Mouse (Mus musculus): ENCODE results near the gene Rapgef1. TPM values are rescaled to one million over a fixed set of nuclear protein-coding genes. Genes with fewer than 3 reads are reported as not detected.

Gene Rapgef1
- polyA plus RNA-seq, 1 experiment from 2014 or later = 23.0 TPM

DNA sequence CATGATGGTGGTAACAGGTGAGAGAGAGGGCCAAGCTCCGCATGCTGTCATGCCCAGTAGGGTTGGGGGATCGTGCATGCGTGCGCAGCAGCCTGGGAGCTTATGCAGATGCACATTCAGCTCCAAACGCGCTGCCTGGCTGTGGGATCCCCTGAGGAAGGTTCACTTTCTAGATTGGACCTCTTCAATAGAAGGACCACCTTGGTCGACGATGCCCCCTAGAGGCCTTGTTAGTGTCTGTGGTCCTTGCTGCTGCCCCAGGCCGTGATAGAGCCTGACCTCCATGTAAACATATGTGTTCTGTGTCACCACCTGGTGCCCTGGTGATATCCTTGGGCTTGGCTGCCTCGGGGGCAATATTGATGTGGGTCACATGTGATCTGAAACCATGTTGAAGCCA lies 30.3 kb upstream of the Rapgef1 start:
- H3K36me3 ChIP-seq (ENCODE audit: control insufficient read depth, insufficient read depth, low read length) = no peaks in the 10 kb centered on the region
- no peaks in the 10 kb centered on the region for H3K27me3 ChIP-seq (ENCODE audit: control insufficient read depth, insufficient read depth, low read length)
- H3K9me3 ChIP-seq (ENCODE audit: control insufficient read depth, low read length) = no peaks in the 10 kb centered on the region
- peaks cover 4% of the 10 kb centered on the region; the same call in 1 of the 2 replicates for H3K4me1 ChIP-seq (replicated peaks; ENCODE audit: control insufficient read depth, insufficient read depth, low read length)
- no peak overlapping the region for H3K4me2 ChIP-seq (ENCODE audit: low read depth, low read length, severe bottlenecking)
- no peak overlapping the region for H3K4me3 ChIP-seq (ENCODE audit: low read depth, low read length)
- no peak for ATAC-seq (replicated peaks; ENCODE audit: low FRiP score)
- no peak overlapping the region for H3K27ac ChIP-seq (ENCODE audit: low read depth, low read length)
- WGBS = 28% methylated on average over 10 of the region's 10 CpGs
- H3K9ac ChIP-seq (ENCODE audit: low read length) = no peak overlapping the region
- peak; percentile 56 for DNase-seq (ENCODE audit: low spot score)

DNA sequence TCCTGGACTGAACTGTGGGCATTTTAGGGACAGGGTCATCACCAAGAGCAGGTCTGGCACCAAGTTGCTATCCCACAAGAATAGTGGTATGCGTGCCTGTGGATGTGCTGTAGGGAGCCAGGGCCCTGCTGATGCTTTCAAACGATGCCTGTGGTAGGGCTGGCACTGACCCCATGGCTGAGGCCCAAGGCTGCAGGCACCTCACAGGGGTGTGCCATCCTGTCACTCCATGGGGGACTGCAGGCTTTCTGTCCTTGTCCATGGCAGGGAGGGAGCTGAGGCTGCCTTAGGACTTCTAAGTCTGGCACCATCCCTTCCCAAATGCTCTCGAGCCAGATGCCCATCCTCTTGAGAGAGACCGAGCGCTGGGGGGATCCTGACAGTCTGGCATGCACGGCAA lies 27.9 kb upstream of the Rapgef1 start:
- H3K27me3 ChIP-seq (ENCODE audit: control insufficient read depth, insufficient read depth, low read length) = no peaks in the 10 kb centered on the region
- H3K4me2 ChIP-seq (ENCODE audit: low read depth, low read length, severe bottlenecking) = no peak overlapping the region
- H3K4me1 ChIP-seq (replicated peaks; ENCODE audit: control insufficient read depth, insufficient read depth, low read length) = no peaks in the 10 kb centered on the region
- H3K4me3 ChIP-seq (ENCODE audit: low read depth, low read length) = no peak overlapping the region
- no peak overlapping the region for H3K9ac ChIP-seq (ENCODE audit: low read length)
- 90% methylated on average over 6 of the region's 6 CpGs for WGBS
- H3K9me3 ChIP-seq (ENCODE audit: control insufficient read depth, low read length) = no peaks in the 10 kb centered on the region
- H3K36me3 ChIP-seq (ENCODE audit: control insufficient read depth, insufficient read depth, low read length) = no peaks in the 10 kb centered on the region
- DNase-seq (ENCODE audit: low spot score) (no peak), ATAC-seq (replicated peaks; ENCODE audit: low FRiP score) (no peak)
- H3K27ac ChIP-seq (ENCODE audit: low read depth, low read length) = no peak overlapping the region

GRCm38 (mm10) chr2:29592537-29592936 lies 27.0 kb upstream of the Rapgef1 start:
- H3K9me3 ChIP-seq (ENCODE audit: control insufficient read depth, low read length) = no peaks in the 10 kb centered on the region
- no peak overlapping the region for H3K27ac ChIP-seq (ENCODE audit: low read depth, low read length)
- H3K9ac ChIP-seq (ENCODE audit: low read length) = no peak overlapping the region
- no peak overlapping the region for H3K4me3 ChIP-seq (ENCODE audit: low read depth, low read length)
- 60% methylated on average over 8 of the region's 8 CpGs for WGBS
- no peaks in the 10 kb centered on the region for H3K36me3 ChIP-seq (ENCODE audit: control insufficient read depth, insufficient read depth, low read length)
- ATAC-seq (replicated peaks; ENCODE audit: low FRiP score) = no peak
- no peak for DNase-seq (ENCODE audit: low spot score)
- no peaks in the 10 kb centered on the region for H3K27me3 ChIP-seq (ENCODE audit: control insufficient read depth, insufficient read depth, low read length)
- no peaks in the 10 kb centered on the region for H3K4me1 ChIP-seq (replicated peaks; ENCODE audit: control insufficient read depth, insufficient read depth, low read length)
- no peak overlapping the region for H3K4me2 ChIP-seq (ENCODE audit: low read depth, low read length, severe bottlenecking)

DNA sequence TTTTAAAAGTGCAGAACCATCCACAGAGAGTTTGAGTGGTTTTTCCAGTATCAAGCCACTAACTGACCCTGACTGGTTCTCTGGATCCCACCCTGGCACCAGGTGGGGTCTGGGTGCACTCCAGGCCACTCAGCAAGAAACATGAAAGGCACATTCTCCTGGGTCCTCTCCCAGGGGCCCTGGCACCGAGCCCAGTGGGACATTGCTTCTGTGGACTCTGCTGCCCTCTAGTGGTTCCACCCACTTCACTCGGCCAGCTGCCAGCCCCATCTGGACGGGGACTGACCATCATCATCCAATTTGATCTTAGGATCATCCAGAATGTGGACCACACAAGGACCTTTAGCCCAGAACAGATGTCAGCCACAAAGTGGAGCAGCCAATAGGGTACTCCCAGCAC lies 15.6 kb upstream of the Rapgef1 start:
- no peak overlapping the region for H3K27ac ChIP-seq (ENCODE audit: low read depth, low read length)
- DNase-seq (ENCODE audit: low spot score) = peak; percentile 89
- WGBS = 3% methylated on average over 3 of the region's 3 CpGs
- no peak overlapping the region for H3K4me2 ChIP-seq (ENCODE audit: low read depth, low read length, severe bottlenecking)
- no peak overlapping the region for H3K4me3 ChIP-seq (ENCODE audit: low read depth, low read length)
- no peaks in the 10 kb centered on the region for H3K27me3 ChIP-seq (ENCODE audit: control insufficient read depth, insufficient read depth, low read length)
- H3K36me3 ChIP-seq (ENCODE audit: control insufficient read depth, insufficient read depth, low read length) = no peaks in the 10 kb centered on the region
- no peaks in the 10 kb centered on the region for H3K9me3 ChIP-seq (ENCODE audit: control insufficient read depth, low read length)
- ATAC-seq (replicated peaks; ENCODE audit: low FRiP score) = no peak
- no peaks in the 10 kb centered on the region for H3K4me1 ChIP-seq (replicated peaks; ENCODE audit: control insufficient read depth, insufficient read depth, low read length)
- H3K9ac ChIP-seq (ENCODE audit: low read length) = no peak overlapping the region

DNA sequence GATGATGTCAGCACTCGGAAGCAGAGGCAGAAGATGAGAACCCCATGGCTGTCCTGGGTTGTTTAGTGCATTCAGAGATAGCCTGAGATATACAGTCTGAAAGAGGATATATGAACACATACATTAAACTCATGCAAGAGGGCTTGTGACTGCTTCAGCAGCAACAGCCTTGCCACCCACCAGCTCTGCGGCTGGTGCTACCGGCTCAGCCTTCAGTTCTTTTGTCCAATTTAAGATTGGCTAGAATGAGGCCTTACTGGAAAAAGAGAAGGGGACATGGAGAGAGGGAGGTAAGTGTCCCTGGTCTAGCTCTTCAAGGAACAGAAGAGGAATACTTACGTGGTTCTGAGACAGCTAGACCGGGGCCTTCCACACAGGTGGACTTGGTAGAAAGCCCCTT lies 13.9 kb upstream of the Rapgef1 start:
- ATAC-seq (replicated peaks; ENCODE audit: low FRiP score) = no peak
- Histone ChIP-seq H3K27me3 (ENCODE audit: control insufficient read depth, insufficient read depth, low read length) (no peaks in the 10 kb centered on the region), H3K9ac (ENCODE audit: low read length) (no peak overlapping the region), H3K9me3 (ENCODE audit: control insufficient read depth, low read length) (no peaks in the 10 kb centered on the region), H3K4me3 (ENCODE audit: low read depth, low read length) (no peak overlapping the region), H3K36me3 (ENCODE audit: control insufficient read depth, insufficient read depth, low read length) (no peaks in the 10 kb centered on the region), H3K4me1 (replicated peaks; ENCODE audit: control insufficient read depth, insufficient read depth, low read length) (no peaks in the 10 kb centered on the region), H3K27ac (ENCODE audit: low read depth, low read length) (no peak overlapping the region), H3K4me2 (ENCODE audit: low read depth, low read length, severe bottlenecking) (no peak overlapping the region)
- 81% methylated on average over 5 of the region's 5 CpGs for WGBS
- peak; percentile 32 for DNase-seq (ENCODE audit: low spot score)

DNA sequence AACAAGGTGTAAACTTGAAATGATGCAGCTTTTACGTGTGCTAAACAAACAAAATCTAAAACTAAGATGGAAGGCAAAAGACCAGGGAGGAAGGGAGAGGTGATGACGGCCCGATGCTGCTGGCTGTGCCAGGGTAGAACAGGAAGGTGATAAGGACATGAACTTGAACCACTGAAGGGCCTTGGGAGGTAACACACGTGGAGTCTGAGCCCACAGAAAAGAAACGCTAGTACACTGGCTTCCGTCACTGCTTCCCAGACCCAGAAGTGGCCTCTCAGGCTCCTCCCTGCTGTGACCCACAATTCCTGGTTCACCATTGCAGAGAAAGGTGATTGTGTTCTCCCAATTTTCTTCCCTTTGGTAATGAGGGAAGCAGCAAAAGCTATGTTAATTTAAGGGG lies 13.1 kb upstream of the Rapgef1 start:
- no peaks in the 10 kb centered on the region for H3K27me3 ChIP-seq (ENCODE audit: control insufficient read depth, insufficient read depth, low read length)
- H3K4me2 ChIP-seq (ENCODE audit: low read depth, low read length, severe bottlenecking) = no peak overlapping the region
- ATAC-seq (replicated peaks; ENCODE audit: low FRiP score) (no peak), DNase-seq (ENCODE audit: low spot score) (peak; percentile 42)
- H3K36me3 ChIP-seq (ENCODE audit: control insufficient read depth, insufficient read depth, low read length) = no peaks in the 10 kb centered on the region
- no peaks in the 10 kb centered on the region for H3K4me1 ChIP-seq (replicated peaks; ENCODE audit: control insufficient read depth, insufficient read depth, low read length)
- 55% methylated on average over 6 of the region's 6 CpGs for WGBS
- H3K4me3 ChIP-seq (ENCODE audit: low read depth, low read length) = no peak overlapping the region
- H3K27ac ChIP-seq (ENCODE audit: low read depth, low read length) = no peak overlapping the region
- no peak overlapping the region for H3K9ac ChIP-seq (ENCODE audit: low read length)
- H3K9me3 ChIP-seq (ENCODE audit: control insufficient read depth, low read length) = no peaks in the 10 kb centered on the region

- Histone ChIP-seq H3K4me2 (ENCODE audit: low read depth, low read length, severe bottlenecking) (no peak overlapping the region), H3K4me3 (ENCODE audit: low read depth, low read length) (no peak overlapping the region), H3K9ac (ENCODE audit: low read length) (no peak overlapping the region), H3K27me3 (ENCODE audit: control insufficient read depth, insufficient read depth, low read length) (no peaks in the 10 kb centered on the region), H3K27ac (ENCODE audit: low read depth, low read length) (no peak overlapping the region), H3K36me3 (ENCODE audit: control insufficient read depth, insufficient read depth, low read length) (no peaks in the 10 kb centered on the region), H3K9me3 (ENCODE audit: control insufficient read depth, low read length) (no peaks in the 10 kb centered on the region), H3K4me1 (replicated peaks; ENCODE audit: control insufficient read depth, insufficient read depth, low read length) (peaks cover 8% of the 10 kb centered on the region; the same call in 1 of the 2 replicates)
- ATAC-seq (replicated peaks; ENCODE audit: low FRiP score) = no peak
- WGBS = 96% methylated on average over 1 of the region's 1 CpGs
- DNase-seq (ENCODE audit: low spot score) = no peak
Observed at GRCm38 (mm10) chr2:29617341-29617740, 2.2 kb upstream of the Rapgef1 start.

DNA sequence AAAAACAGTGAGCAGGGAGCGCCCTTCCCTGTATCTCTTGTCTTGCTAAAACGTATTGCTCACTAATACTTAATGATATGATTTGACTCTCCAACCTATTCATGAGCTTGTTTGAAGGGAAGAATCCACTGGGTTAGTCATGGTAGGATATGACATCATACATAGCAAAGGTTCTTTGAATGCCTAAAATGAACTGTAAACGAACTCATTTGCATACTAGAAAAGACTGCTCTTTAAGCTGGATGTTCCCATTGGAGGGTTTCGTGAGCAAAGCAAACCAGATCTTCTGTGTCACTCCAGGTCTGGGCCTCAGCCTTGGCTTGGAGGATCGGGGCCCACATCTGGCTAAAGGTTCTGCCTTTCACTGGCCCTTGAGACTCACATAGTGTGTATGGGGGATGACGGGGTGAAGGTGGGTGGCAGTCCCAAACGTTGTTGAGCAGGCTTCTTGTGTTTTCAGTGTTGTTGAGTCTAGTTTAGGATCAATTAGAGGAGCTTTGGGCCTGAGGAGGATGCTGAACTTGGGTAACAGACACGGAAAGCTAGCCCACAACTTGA lies 515 bp upstream of the Rapgef1 start:
- Histone ChIP-seq H3K4me1 (replicated peaks; ENCODE audit: control insufficient read depth, insufficient read depth, low read length) (peaks cover 8% of the 10 kb centered on the region; the same call in 1 of the 2 replicates), H3K27ac (ENCODE audit: low read depth, low read length) (no peak overlapping the region), H3K4me2 (ENCODE audit: low read depth, low read length, severe bottlenecking) (no peak overlapping the region), H3K36me3 (ENCODE audit: control insufficient read depth, insufficient read depth, low read length) (no peaks in the 10 kb centered on the region), H3K9ac (ENCODE audit: low read length) (no peak overlapping the region), H3K9me3 (ENCODE audit: control insufficient read depth, low read length) (no peaks in the 10 kb centered on the region), H3K4me3 (ENCODE audit: low read depth, low read length) (no peak overlapping the region), H3K27me3 (ENCODE audit: control insufficient read depth, insufficient read depth, low read length) (no peaks in the 10 kb centered on the region)
- WGBS = 62% methylated on average over 8 of the region's 8 CpGs
- DNase-seq (ENCODE audit: low spot score) = no peak
- peak; percentile 53; the same call in 1 of the 2 replicates for ATAC-seq (replicated peaks; ENCODE audit: low FRiP score)

DNA sequence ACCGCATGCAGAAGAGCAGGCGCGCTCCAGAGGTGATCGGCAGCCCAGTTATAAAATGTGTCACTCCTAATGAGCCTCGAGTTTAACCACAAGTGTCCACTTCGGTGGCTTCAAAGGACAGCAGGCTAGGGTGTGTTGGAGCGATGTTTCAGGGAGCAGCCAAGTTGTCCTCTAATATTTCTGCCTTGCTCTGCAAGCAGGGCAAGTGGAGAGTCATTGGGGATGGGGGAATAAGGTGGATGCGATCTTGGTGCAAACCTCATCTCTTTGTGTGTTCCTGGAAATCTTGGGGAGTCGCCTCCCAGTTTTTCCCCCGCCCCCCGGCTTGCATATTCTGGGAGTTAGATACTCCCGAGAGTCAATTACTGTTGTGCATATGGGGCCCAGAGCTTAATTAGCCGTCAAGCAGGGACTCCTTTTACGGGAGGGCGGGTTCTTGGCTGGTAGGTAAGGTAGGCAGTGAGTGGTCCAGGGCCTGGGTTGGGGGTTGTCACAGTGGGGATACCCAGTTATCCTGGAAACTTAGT lies 844 bp downstream of the Rapgef1 start:
- peak overlapping the region; percentile 81 for H3K4me2 ChIP-seq (ENCODE audit: low read depth, low read length, severe bottlenecking)
- H3K4me3 ChIP-seq (ENCODE audit: low read depth, low read length) = peak overlapping the region; percentile 81
- H3K27ac ChIP-seq (ENCODE audit: low read depth, low read length) = peak overlapping the region; percentile 92
- ATAC-seq (replicated peaks; ENCODE audit: low FRiP score) (no peak; the same call in 1 of the 2 replicates), DNase-seq (ENCODE audit: low spot score) (peak; percentile 71)
- H3K9ac ChIP-seq (ENCODE audit: low read length) = peak overlapping the region; percentile 92
- under 1% methylated on average over 15 of the region's 15 CpGs for WGBS
- no peaks in the 10 kb centered on the region for H3K27me3 ChIP-seq (ENCODE audit: control insufficient read depth, insufficient read depth, low read length)
- H3K36me3 ChIP-seq (ENCODE audit: control insufficient read depth, insufficient read depth, low read length) = no peaks in the 10 kb centered on the region
- no peaks in the 10 kb centered on the region for H3K9me3 ChIP-seq (ENCODE audit: control insufficient read depth, low read length)
- H3K4me1 ChIP-seq (replicated peaks; ENCODE audit: control insufficient read depth, insufficient read depth, low read length) = peaks cover 8% of the 10 kb centered on the region; the same call in 1 of the 2 replicates

All from forebrain, embryonic 11.5 days (tissue).